Mouse (Mus musculus) kidney, embryonic 14.5 days (tissue): Measurements from ENCODE around the gene 3110082J24Rik. TPM values are rescaled to one million over a fixed set of nuclear protein-coding genes. Genes with fewer than 3 reads are reported as not detected.

Experiments used
- ATAC-seq: fragments of 200-750 bp; cut with Nextera tagmentation; 2 replicates; pipeline ENCODE4 v1.8.0; 2017; ENCODE audit warnings: moderate number of reproducible peaks, mild to moderate bottlenecking, moderate TSS enrichment, moderate library complexity; ENCODE audit not compliant: low FRiP score, low TSS enrichment
- H3K27ac ChIP-seq: fragments of 300-500 bp; sonication (generic); 2 replicates; pipeline ENCODE4 v1.5.1; 2014; ENCODE audit warnings: low read depth, mild to moderate bottlenecking, low read length, moderate library complexity, mixed read lengths
- H3K27me3 ChIP-seq: fragments of 300-500 bp; sonication (generic); 2 replicates; pipeline ENCODE4 v1.6.1; 2014; ENCODE audit warnings: mild to moderate bottlenecking, low read length; ENCODE audit not compliant: control insufficient read depth, insufficient read depth
- H3K36me3 ChIP-seq: fragments of 300-500 bp; sonication (generic); 2 replicates; pipeline ENCODE4 v1.6.1; 2014; ENCODE audit warnings: low read length, mixed read lengths; ENCODE audit not compliant: control insufficient read depth, insufficient read depth
- H3K4me1 ChIP-seq: fragments of 300-500 bp; sonication (generic); 2 replicates; pipeline ENCODE4 v1.6.1; 2014; ENCODE audit warnings: low read length, mixed read lengths; ENCODE audit not compliant: control insufficient read depth, insufficient read depth
- H3K4me2 ChIP-seq: fragments of 300-500 bp; sonication (generic); replicated peaks from 2 replicates; pipeline ENCODE4 v1.6.1; 2014; ENCODE audit warnings: low read depth, mild to moderate bottlenecking, low read length
- H3K4me3 ChIP-seq: fragments of 300-500 bp; sonication (generic); 2 replicates; pipeline ENCODE4 v1.5.1; 2014; ENCODE audit warnings: mild to moderate bottlenecking, low read length
- H3K9ac ChIP-seq: fragments of 300-500 bp; sonication (generic); 2 replicates; pipeline ENCODE4 v1.6.1; 2014; ENCODE audit warnings: low read depth, mild to moderate bottlenecking, low read length, moderate library complexity
- H3K9me3 ChIP-seq: fragments of 300-500 bp; sonication (generic); 2 replicates; pipeline ENCODE4 v1.6.1; 2016; ENCODE audit warnings: low read length; ENCODE audit not compliant: control insufficient read depth
- WGBS: fragments of 180-500 bp; shearing (Covaris S2); extraction: QIAGEN DNeasy Blood & Tissue Kit; methylation state at CpG from one replicate; pipeline ENCODE4 v1.1.7; 2014; 5-methylcytosine and 5-hydroxymethylcytosine counted together
- polyA plus RNA-seq: library from polyadenylated mRNA; unstranded; fragments of >200 nt; fragmentation: Nextera tagmentation; extraction: Ambion mirVana; gene quantifications from 2 replicates; pipeline ENCODE4 v1.2.1, GENCODE M21; 2014

Gene 3110082J24Rik
- polyA plus RNA-seq, 1 experiment from 2014 or later, result not detected

GRCm38 (mm10) chr5:30111771-30112170 lies 5.9 kb upstream of the 3110082J24Rik start:
- no peak overlapping the region for H3K4me3 ChIP-seq
- H3K9me3 ChIP-seq, result no peaks in the 10 kb centered on the region
- H3K27me3 ChIP-seq, result peaks cover 20% of the 10 kb centered on the region
- no peak overlapping the region for H3K27ac ChIP-seq
- no peaks in the 10 kb centered on the region for H3K36me3 ChIP-seq
- peaks cover 34% of the 10 kb centered on the region for H3K4me1 ChIP-seq
- H3K4me2 ChIP-seq, result no peak overlapping the region
- H3K9ac ChIP-seq, result no peak overlapping the region
- no peak for ATAC-seq
- WGBS, result 70% methylated on average over 3 of the region's 3 CpGs

- peak overlapping the region; percentile 42 for H3K27ac ChIP-seq
- peak overlapping the region; percentile 22 for H3K4me3 ChIP-seq
- H3K4me2 ChIP-seq, result peak overlapping the region; percentile 49
- ATAC-seq, result peak; percentile 33
- H3K36me3 ChIP-seq, result no peaks in the 10 kb centered on the region
- peaks cover 37% of the 10 kb centered on the region for H3K4me1 ChIP-seq
- H3K27me3 ChIP-seq, result peaks cover 26% of the 10 kb centered on the region
- H3K9me3 ChIP-seq, result no peaks in the 10 kb centered on the region
- H3K9ac ChIP-seq, result peak overlapping the region; percentile 47
- under 1% methylated on average over 18 of the region's 18 CpGs for WGBS
Observed at GRCm38 (mm10) chr5:30111126-30111525, 5.2 kb upstream of the 3110082J24Rik start.

GRCm38 (mm10) chr5:30110371-30111060 lies 4.6 kb upstream of the 3110082J24Rik start:
- peaks cover 30% of the 10 kb centered on the region for H3K27me3 ChIP-seq
- peak overlapping the region; percentile 47 for H3K9ac ChIP-seq
- ATAC-seq, result no peak
- peak overlapping the region; percentile 42 for H3K27ac ChIP-seq
- WGBS, result 6% methylated on average over 22 of the region's 22 CpGs
- H3K9me3 ChIP-seq, result no peaks in the 10 kb centered on the region
- H3K4me3 ChIP-seq, result peak overlapping the region; percentile 22
- H3K4me2 ChIP-seq, result peak overlapping the region; percentile 49
- no peaks in the 10 kb centered on the region for H3K36me3 ChIP-seq
- H3K4me1 ChIP-seq, result peaks cover 41% of the 10 kb centered on the region

GRCm38 (mm10) chr5:30109899-30110298 lies 4.0 kb upstream of the 3110082J24Rik start:
- Histone ChIP-seq H3K4me2 (peak overlapping the region; percentile 49), H3K9ac (no peak overlapping the region), H3K4me3 (no peak overlapping the region), H3K9me3 (no peaks in the 10 kb centered on the region), H3K4me1 (peaks cover 47% of the 10 kb centered on the region), H3K27me3 (peaks cover 34% of the 10 kb centered on the region), H3K27ac (no peak overlapping the region), H3K36me3 (no peaks in the 10 kb centered on the region)
- WGBS, result 55% methylated on average over 2 of the region's 2 CpGs
- ATAC-seq, result no peak

GRCm38 (mm10) chr5:30108233-30108632 lies 2.3 kb upstream of the 3110082J24Rik start:
- ATAC-seq, result no peak
- Histone ChIP-seq H3K4me2 (no peak overlapping the region), H3K9ac (no peak overlapping the region), H3K36me3 (no peaks in the 10 kb centered on the region), H3K27ac (no peak overlapping the region), H3K27me3 (peaks cover 40% of the 10 kb centered on the region), H3K4me3 (no peak overlapping the region), H3K4me1 (peaks cover 49% of the 10 kb centered on the region), H3K9me3 (no peaks in the 10 kb centered on the region)
- 69% methylated on average over 6 of the region's 6 CpGs for WGBS

- ATAC-seq, result no peak
- Histone ChIP-seq H3K27me3 (peaks cover 42% of the 10 kb centered on the region), H3K9me3 (no peaks in the 10 kb centered on the region), H3K4me3 (no peak overlapping the region), H3K4me2 (no peak overlapping the region), H3K36me3 (no peaks in the 10 kb centered on the region), H3K27ac (no peak overlapping the region), H3K4me1 (peaks cover 49% of the 10 kb centered on the region), H3K9ac (no peak overlapping the region)
- WGBS, result 8% methylated on average over 5 of the region's 5 CpGs
Observed at GRCm38 (mm10) chr5:30107611-30108041, 1.7 kb upstream of the 3110082J24Rik start.

GRCm38 (mm10) chr5:30107186-30107585 lies 1.3 kb upstream of the 3110082J24Rik start:
- 4% methylated on average over 7 of the region's 7 CpGs for WGBS
- Histone ChIP-seq H3K4me2 (no peak overlapping the region), H3K4me3 (no peak overlapping the region), H3K36me3 (no peaks in the 10 kb centered on the region), H3K9ac (no peak overlapping the region), H3K9me3 (no peaks in the 10 kb centered on the region), H3K27ac (no peak overlapping the region), H3K27me3 (peaks cover 42% of the 10 kb centered on the region), H3K4me1 (peaks cover 49% of the 10 kb centered on the region)
- ATAC-seq, result no peak

- H3K27ac ChIP-seq, result no peak overlapping the region
- WGBS, result 18% methylated on average over 2 of the region's 2 CpGs
- no peak overlapping the region for H3K4me3 ChIP-seq
- H3K9me3 ChIP-seq, result no peaks in the 10 kb centered on the region
- H3K27me3 ChIP-seq, result peaks cover 39% of the 10 kb centered on the region
- H3K4me2 ChIP-seq, result no peak overlapping the region
- peaks cover 49% of the 10 kb centered on the region for H3K4me1 ChIP-seq
- no peak overlapping the region for H3K9ac ChIP-seq
- H3K36me3 ChIP-seq, result no peaks in the 10 kb centered on the region
- ATAC-seq, result no peak
Observed at GRCm38 (mm10) chr5:30106756-30107155, 870 bp upstream of the 3110082J24Rik start.

GRCm38 (mm10) chr5:30104841-30105667 lies 832 bp downstream of the 3110082J24Rik start, which contains the start of gene Garem2:
Garem2 (plus strand) TSS chr5:30105161.
- H3K27me3 ChIP-seq, result peaks cover 37% of the 10 kb centered on the region
- H3K4me2 ChIP-seq, result peak within 1 kb of the TSS; percentile 98
- no peak within 1 kb of the TSS for H3K27ac ChIP-seq
- no peaks in the 10 kb centered on the region for H3K36me3 ChIP-seq
- H3K9me3 ChIP-seq, result no peaks in the 10 kb centered on the region
- peak within 1 kb of the TSS; percentile 48 for H3K4me3 ChIP-seq
- peaks cover 32% of the 10 kb centered on the region for H3K4me1 ChIP-seq
- peak; percentile 37 for ATAC-seq
- peak within 1 kb of the TSS; percentile 48 for H3K9ac ChIP-seq
- WGBS, result under 1% methylated on average over 65 of the region's 65 CpGs
